Mouse (Mus musculus): ENCODE measurements at regions not wholly inside any gene's neighbourhood (a gene's known extent, or its start where the extent isn't known, plus 50 kb on each side); places are given as distances from the start of the nearest gene placed in this dataset.

DNA sequence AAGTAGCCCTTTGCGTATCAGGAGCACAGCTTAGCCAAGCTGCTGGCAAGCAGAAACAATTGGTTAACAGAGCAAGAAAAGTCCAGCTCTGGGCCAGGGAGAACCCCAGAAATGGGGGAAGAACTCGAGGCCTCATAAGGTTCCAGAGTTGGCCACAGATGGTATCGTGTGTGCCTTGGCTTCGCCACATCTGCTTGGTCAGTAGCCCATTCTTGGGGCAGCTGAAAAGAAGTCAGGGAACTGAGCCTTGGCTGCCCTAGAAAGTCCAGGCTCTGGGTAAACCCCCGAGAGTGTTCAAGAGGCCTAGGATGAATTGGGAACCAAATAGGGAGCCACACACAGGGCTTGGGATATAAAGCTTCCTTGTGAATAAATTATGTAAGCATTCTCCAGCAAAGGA is 78.7 kb downstream of the Zfp36l1 start:
- Histone ChIP-seq H3K27ac (ENCODE audit: insufficient read depth, low read length) (no peak overlapping the region), H3K27me3 (ENCODE audit: control insufficient read depth, insufficient read depth, low read length) (no peaks in the 10 kb centered on the region), H3K4me1 (ENCODE audit: control insufficient read depth, insufficient read depth, insufficient read length) (0 out of 2 replicates have a peak, but pooled peaks cover 3% of the 10 kb centered on the region), H3K4me3 (ENCODE audit: extremely low read depth, insufficient read depth, insufficient read length) (no peak overlapping the region), H3K36me3 (ENCODE audit: control insufficient read depth, insufficient read depth, low read length) (no peaks in the 10 kb centered on the region)
- TF ChIP-seq POLR2A (IDR thresholded peaks at IDR 0.05; ENCODE audit: low read depth, low read length) (no peak), CTCF (IDR thresholded peaks at IDR 0.05; ENCODE audit: extremely low read depth, insufficient read depth, insufficient read length, insufficient replicate concordance) (no peak)
- no peak for DNase-seq (ENCODE audit: low read depth in 1 of 2, low spot score in 2 of 2)
- WGBS, result 93% methylated on average over 5 of the region's 5 CpGs

DNA sequence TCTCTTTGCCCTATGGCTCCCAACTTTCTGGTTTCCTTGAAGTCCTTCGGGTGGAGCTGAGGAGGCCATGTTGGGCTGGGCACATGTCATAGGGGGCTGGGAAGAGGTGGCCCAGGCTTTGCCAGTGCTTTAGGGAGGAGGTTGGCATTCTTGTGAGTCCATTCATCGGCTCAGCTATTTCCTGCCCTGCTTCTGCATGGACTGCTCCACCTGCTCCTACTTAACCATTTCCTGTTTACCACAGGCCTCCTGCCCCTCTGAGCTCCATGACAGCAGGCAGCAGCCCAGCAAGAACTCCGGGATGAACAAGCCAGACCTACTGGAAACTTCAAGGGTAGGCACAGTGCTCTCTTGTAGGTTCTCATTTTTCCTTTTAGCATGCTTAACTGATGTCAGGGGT is 80.3 kb downstream of the Zfp36l1 start:
- 60% methylated on average over 3 of the region's 3 CpGs for WGBS

DNA sequence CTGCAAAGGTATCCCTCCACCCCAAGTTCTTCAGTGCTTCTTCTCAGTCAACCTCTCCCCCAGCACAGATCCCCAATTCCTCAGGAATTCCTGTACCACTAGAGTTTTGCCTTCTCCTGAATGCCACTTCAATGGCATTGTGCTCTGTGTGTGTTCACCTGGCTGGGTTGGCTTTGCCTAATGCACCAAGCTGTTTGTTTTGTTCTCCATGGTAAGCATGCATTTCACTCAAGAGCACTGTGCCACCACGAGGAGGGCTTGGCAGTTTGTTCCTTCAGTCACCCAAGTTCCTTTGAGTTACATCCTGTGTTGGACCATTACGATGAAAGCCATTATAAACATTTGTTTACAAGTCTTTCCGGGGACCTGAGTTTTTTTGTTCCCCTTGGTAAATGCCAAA is 84.5 kb downstream of the Zfp36l1 start:
- Histone ChIP-seq H3K36me3 (ENCODE audit: control insufficient read depth, insufficient read depth, low read length) (no peaks in the 10 kb centered on the region), H3K4me1 (ENCODE audit: control insufficient read depth, insufficient read depth, insufficient read length) (0 out of 2 replicates have a peak, but pooled peaks cover 3% of the 10 kb centered on the region), H3K27me3 (ENCODE audit: control insufficient read depth, insufficient read depth, low read length) (no peaks in the 10 kb centered on the region), H3K27ac (ENCODE audit: insufficient read depth, low read length) (no peak overlapping the region), H3K4me3 (ENCODE audit: extremely low read depth, insufficient read depth, insufficient read length) (no peak overlapping the region)
- 77% methylated on average over 3 of the region's 3 CpGs for WGBS
- no peak for TF ChIP-seq CTCF (IDR thresholded peaks at IDR 0.05; ENCODE audit: extremely low read depth, insufficient read depth, insufficient read length, insufficient replicate concordance)
- TF ChIP-seq POLR2A (IDR thresholded peaks at IDR 0.05; ENCODE audit: low read depth, low read length), result no peak
- DNase-seq (ENCODE audit: low read depth in 1 of 2, low spot score in 2 of 2), result no peak

More for the DNA sequence above, 80.3 kb downstream of the Zfp36l1 start:
- no peaks in the 10 kb centered on the region for H3K27me3 ChIP-seq (ENCODE audit: control insufficient read depth, insufficient read depth, low read length)
- H3K27ac ChIP-seq (ENCODE audit: insufficient read depth, low read length), result no peak overlapping the region
- no peaks in the 10 kb centered on the region for H3K36me3 ChIP-seq (ENCODE audit: control insufficient read depth, insufficient read depth, low read length)
- 0 out of 2 replicates have a peak, but pooled peaks cover 3% of the 10 kb centered on the region for H3K4me1 ChIP-seq (ENCODE audit: control insufficient read depth, insufficient read depth, insufficient read length)
- no peak for DNase-seq (ENCODE audit: low read depth in 1 of 2, low spot score in 2 of 2)
- no peak overlapping the region for H3K4me3 ChIP-seq (ENCODE audit: extremely low read depth, insufficient read depth, insufficient read length)
- TF ChIP-seq CTCF (IDR thresholded peaks at IDR 0.05; ENCODE audit: extremely low read depth, insufficient read depth, insufficient read length, insufficient replicate concordance), result no peak
- no peak for TF ChIP-seq POLR2A (IDR thresholded peaks at IDR 0.05; ENCODE audit: low read depth, low read length)

DNA sequence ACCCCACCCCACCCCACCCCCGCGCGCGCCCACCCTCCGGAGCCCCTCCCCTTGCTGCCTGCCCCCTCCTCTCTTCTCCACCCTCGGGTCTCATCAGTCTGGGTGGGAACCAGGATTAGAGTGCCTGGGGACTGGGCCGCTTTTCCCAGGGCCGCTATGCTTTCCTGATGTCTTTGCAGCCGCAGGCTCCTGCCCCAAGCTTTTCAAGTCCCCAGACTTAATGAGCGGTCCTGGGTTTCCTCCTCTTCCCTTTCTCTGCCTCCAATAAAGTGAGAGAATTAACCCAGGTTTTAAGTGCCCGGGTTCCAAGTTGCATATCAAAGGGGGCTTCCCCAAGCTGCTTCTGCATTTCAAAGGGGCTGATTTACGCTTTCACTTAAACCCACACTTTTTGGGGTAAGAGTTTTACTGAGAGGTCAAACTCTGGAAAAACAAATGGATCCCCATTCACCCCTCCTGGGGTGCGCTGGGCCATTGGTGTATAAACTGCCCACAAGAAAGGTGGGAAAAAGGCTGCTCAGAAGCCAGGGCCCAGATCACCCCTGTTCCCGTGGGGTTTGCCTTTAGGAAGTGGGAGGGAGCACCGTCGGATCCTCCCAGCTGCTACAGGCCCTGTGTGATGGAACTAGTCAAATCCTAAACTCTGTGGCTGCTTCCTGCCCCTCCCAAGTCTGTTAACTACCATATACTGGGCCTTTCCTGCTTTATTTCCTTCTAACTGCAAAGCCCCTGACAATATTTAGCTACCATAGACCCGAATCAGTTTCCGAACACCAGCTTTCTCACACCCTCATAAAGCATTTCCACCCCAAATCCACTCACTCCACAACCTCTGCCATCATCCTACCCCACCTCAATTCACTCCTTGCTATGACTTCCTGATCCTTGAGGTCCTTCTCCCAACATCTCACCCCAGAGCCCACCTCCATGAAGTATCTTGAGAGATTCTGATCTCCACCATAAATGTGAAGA is 89.4 kb downstream of the Zfp36l1 start:
- WGBS, result 30% methylated on average over 18 of the region's 18 CpGs
- Histone ChIP-seq H3K36me3 (ENCODE audit: control insufficient read depth, insufficient read depth, low read length) (no peaks in the 10 kb centered on the region), H3K27me3 (ENCODE audit: control insufficient read depth, insufficient read depth, low read length) (no peaks in the 10 kb centered on the region), H3K4me3 (ENCODE audit: extremely low read depth, insufficient read depth, insufficient read length) (no peak overlapping the region), H3K4me1 (ENCODE audit: control insufficient read depth, insufficient read depth, insufficient read length) (peaks cover 21% of the 10 kb centered on the region), H3K27ac (ENCODE audit: insufficient read depth, low read length) (no peak overlapping the region)
- TF ChIP-seq CTCF (IDR thresholded peaks at IDR 0.05; ENCODE audit: extremely low read depth, insufficient read depth, insufficient read length, insufficient replicate concordance) (no peak), POLR2A (IDR thresholded peaks at IDR 0.05; ENCODE audit: low read depth, low read length) (no peak)
- no peak for DNase-seq (ENCODE audit: low read depth in 1 of 2, low spot score in 2 of 2)

DNA sequence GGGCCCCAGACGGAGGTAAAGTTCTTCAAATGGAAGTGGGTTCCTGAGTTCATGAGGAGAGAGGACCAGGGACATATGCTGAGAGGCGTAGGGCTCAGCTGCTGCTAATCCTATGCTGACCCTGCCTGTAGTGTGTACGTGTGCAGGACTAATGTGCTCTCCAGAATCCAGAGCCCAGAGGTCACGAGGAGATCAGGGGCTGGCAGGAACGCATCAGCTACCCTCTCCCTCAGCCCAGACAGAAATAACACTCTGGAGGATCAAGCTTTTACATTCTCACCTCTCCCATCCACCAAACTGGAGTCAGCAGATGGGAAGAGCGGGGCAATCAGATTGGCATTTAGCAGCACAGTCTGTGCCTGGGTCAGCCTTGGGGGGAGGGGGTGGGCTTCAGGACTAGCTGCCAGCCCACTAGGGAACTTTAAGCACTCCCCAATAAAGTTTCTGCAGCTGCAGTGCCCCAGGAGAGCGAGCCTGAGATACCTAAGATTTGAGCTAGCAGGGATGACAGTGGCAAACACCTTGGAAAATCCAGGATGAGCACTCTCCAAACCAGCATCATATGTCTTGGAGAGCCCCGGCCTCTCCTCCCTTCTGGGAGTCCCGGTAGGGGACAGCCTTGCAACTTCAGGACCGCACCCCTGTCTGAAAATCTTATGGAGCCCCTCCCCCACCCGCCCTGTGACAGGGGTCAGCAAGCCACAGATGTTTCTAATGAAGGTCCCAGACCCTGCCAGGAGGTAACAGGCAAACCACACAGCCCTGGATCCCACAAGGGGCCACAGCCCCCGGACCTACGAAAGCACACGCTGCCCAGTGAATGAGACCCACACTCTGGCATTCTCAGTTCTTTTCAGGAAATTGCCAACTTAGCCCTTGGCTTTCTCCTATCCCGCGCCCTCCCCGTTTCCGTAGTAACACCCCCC is 90.4 kb downstream of the Zfp36l1 start:
- no peak overlapping the region for H3K4me3 ChIP-seq (ENCODE audit: extremely low read depth, insufficient read depth, insufficient read length)
- no peak for DNase-seq (ENCODE audit: low read depth in 1 of 2, low spot score in 2 of 2)
- H3K36me3 ChIP-seq (ENCODE audit: control insufficient read depth, insufficient read depth, low read length), result no peaks in the 10 kb centered on the region
- 43% methylated on average over 18 of the region's 18 CpGs for WGBS
- TF ChIP-seq POLR2A (IDR thresholded peaks at IDR 0.05; ENCODE audit: low read depth, low read length), result no peak
- no peak for TF ChIP-seq CTCF (IDR thresholded peaks at IDR 0.05; ENCODE audit: extremely low read depth, insufficient read depth, insufficient read length, insufficient replicate concordance)
- peaks cover 21% of the 10 kb centered on the region for H3K4me1 ChIP-seq (ENCODE audit: control insufficient read depth, insufficient read depth, insufficient read length)
- H3K27me3 ChIP-seq (ENCODE audit: control insufficient read depth, insufficient read depth, low read length), result no peaks in the 10 kb centered on the region
- no peak overlapping the region for H3K27ac ChIP-seq (ENCODE audit: insufficient read depth, low read length)

DNA sequence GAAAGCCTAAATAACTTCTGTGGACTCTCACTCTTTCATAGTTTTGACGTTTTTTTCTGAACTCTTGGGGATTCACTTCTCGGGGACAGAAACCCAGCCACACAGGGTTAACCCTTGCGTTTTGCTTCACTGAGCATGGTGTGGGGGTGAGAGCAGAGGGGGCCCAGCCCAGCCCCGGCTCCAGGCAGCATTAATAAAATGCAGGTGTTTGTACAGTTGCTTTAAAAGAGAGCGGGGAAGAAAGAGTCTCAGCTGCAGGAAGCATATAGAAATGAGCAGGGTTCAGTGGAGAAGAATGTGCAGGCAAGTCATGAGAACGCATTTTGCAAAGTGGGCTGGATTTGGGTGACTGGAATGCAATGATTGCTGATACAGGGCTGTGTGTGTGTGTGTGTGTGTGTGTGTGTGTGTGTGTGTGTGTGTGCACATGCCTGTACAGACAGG is 91.8 kb downstream of the Zfp36l1 start:
- Histone ChIP-seq H3K4me1 (ENCODE audit: control insufficient read depth, insufficient read depth, insufficient read length) (peaks cover 21% of the 10 kb centered on the region), H3K27me3 (ENCODE audit: control insufficient read depth, insufficient read depth, low read length) (no peaks in the 10 kb centered on the region), H3K4me3 (ENCODE audit: extremely low read depth, insufficient read depth, insufficient read length) (no peak overlapping the region), H3K36me3 (ENCODE audit: control insufficient read depth, insufficient read depth, low read length) (no peaks in the 10 kb centered on the region), H3K27ac (ENCODE audit: insufficient read depth, low read length) (no peak overlapping the region)
- DNase-seq (ENCODE audit: low read depth in 1 of 2, low spot score in 2 of 2), result no peak
- whole genome bisulfite sequencing, result 36% methylated on average over 6 of the region's 6 CpGs
- TF ChIP-seq POLR2A (IDR thresholded peaks at IDR 0.05; ENCODE audit: low read depth, low read length) (no peak), CTCF (IDR thresholded peaks at IDR 0.05; ENCODE audit: extremely low read depth, insufficient read depth, insufficient read length, insufficient replicate concordance) (no peak)
